Mouse (Mus musculus): ENCODE measurements around the gene Myocd.

Myocd gene

GRCm38 (mm10) chr11:65269851-65270473, at the start of gene Myocd:
Gene Myocd (minus strand): TSS chr11:65269989.
- DNase-seq: peak; percentile 15

DNA sequence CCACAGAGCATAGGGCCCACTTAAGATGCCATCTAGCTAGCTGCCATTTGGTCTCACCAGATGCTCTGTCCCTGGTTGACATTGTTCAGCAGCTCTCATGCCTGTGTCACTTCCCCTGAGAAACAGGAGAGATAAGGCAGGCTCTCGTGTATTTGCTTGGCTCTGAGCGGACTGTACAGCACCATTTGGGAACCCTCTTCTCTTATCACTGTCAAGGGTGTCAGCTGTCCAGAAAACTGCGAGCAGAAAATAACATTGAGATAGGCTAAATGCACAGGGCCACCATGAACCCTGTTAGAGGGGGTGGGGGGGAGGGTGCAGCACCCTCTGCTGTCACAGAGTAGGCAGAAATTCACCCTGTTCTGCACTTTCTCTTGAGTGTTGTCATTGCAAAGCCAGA, 34.0 kb upstream of the Myocd start:
- no peak for DNase-seq

DNA sequence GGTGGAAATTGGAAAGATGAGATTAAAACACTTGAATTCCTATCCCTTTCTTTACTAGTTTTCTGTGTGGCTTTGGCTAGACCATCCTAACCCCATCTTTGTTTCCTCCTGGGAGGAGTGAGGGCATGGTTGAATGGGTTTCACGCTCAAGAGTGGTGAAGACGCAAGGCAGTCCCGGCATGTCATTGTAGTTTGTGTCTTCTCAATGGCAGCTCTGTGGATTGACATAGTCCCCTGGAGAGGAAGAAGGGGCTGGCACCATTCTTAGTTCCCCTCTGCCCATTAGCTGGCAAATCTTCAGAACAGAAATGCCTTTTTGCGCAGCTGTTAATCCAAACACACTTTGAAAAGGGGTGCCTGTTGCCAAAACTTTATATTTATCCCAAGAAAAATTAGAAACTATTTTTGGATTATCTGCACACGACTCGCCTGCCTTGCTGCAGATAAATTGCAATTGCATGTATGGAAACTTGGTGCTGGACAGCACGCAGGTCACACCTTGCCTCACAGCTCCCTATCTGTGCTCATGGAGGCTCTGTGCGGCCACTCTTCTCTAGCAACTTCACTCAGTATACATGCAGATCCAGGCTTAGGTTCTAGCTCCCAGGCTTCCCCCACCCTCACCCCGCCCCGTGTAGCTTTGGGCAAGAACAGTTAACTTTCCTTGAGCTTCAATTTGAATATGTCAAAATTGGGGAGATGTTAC, 24.5 kb upstream of the Myocd start:
- DNase-seq: no peak

- DNase-seq: no peak
These were observed 23.2 kb upstream of the Myocd start for GRCm38 (mm10) chr11:65292994-65293393.

DNA sequence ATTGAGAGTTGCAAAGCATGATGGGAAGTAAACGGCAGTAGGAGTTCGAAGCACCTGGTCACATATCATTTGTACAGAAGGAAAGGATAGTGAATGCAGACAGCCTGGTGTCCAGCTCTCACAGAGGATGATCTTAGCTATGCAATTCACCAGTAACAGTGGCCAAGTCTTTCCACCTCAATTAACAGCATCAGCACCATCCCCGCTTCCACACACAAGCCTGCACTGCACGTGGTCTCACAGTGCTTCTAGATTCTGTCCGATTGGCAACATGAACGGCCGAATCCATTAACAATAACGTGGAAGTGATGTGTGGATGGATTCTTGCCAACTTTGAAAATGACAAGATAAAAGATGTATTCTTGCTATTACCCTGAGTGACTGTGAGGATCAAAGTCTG, 17.9 kb upstream of the Myocd start:
- no peak for DNase-seq

DNA sequence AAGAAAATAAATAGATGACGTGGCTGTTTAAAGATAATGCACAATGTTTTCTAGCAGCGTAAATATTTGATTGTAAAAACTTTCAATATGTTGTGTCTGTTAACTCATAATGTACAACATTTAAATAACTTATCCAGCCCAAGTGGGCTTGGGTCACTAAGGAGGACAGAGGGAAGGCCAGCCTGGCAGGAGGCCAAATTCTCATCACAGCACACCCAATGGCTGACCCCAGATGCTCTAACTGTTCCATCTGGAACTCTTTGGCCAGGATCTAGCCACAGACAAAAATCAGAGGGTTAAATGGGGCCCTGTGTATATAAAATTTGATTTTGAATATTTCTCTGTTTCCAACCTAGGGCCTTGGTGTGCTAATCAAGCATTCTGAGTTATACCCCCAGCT, 16.4 kb upstream of the Myocd start:
- no peak for DNase-seq

GRCm38 (mm10) chr11:65275441-65275840, 5.7 kb upstream of the Myocd start:
- DNase-seq: no peak

GRCm38 (mm10) chr11:65271000-65271399, 1.2 kb upstream of the Myocd start:
- DNase-seq: no peak

DNA sequence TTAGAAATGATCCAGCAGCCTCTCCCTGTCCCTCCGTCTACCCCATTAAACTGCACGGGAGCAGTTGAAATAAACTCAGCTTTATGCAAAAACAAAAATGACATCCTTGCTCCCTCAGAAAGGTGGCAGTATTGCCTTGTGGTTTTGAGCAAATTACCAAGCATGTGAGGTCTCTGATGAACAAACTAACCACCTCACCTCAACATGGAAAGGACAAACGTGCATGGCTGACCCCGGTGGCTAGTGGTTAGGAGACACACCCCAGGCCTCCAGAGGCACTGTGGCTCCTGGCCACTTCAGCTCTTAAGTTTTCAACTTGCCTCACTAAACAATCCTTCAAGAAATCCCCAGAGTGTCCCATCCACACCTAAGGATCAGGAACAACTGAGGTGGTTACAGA, 1.5 kb downstream of the Myocd start:
- DNase-seq: no peak

GRCm38 (mm10) chr11:65263466-65263865, 6.3 kb downstream of the Myocd start:
- DNase-seq: no peak

DNA sequence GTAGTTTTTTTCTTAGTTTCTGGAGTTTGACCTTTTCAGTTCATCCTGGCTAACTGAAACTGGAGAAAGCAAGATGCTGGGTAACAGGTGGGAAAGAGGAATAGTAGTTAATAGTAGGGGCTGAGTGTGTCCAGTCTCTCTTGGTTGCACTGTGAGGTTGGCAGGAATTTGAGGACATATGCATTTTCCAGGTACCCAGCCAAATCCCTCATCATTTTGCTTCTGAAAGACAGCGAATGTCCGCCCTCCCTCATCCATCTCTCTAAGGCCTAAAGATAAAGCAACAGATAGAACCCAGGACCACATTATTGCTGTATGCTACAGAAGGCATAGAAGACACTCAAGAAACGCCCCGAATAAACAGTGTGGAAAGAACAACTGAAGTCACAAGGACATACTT, 10.8 kb downstream of the Myocd start:
- no peak for DNase-seq

DNA sequence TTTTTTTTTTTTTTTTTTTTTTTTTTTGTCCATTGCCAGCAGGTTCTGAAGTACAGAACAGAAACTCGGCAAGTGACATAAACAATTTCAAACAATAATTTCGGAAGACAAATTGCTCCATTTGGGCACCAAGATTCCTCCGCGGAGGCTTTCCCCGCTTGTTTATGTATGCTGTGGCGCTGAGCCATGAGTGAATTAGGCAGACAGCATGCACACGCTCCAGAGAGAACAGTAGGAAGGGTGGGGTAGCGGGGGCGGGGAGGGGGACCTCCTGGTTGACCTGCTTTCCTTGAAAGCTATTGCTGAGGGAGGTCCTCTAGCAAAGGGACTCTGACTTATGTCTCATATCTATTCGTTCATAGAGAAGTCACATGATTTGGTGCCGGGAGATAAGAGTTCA, 13.6 kb downstream of the Myocd start:
- no peak for DNase-seq

GRCm38 (mm10) chr11:65255564-65255963, 14.2 kb downstream of the Myocd start:
- DNase-seq: no peak

DNA sequence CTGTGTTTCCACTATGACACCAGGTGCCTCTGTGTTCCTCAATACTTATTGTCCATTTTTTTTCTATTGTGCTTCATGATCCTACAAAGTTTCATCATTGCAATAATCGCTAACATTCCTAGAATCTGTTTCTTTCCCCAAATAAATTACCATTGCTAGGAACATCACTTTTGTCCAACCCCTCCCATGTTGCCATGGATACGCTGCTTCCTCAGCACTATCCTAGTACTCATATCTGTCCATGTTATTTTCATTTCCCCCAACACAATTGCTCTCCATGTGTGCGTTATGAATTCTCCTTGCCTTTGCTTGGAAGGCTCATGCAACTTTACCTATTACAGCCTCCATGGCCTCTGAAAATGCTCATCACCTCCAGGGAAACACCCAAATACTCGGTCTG, 19.4 kb downstream of the Myocd start:
- DNase-seq: no peak

GRCm38 (mm10) chr11:65246301-65247054, 23.3 kb downstream of the Myocd start:
- no peak for DNase-seq

- DNase-seq: no peak
These were observed 26.2 kb downstream of the Myocd start for GRCm38 (mm10) chr11:65243593-65243992.

GRCm38 (mm10) chr11:65240521-65240920, 29.3 kb downstream of the Myocd start:
- no peak for DNase-seq

- no peak for DNase-seq
These were observed 31.9 kb downstream of the Myocd start for GRCm38 (mm10) chr11:65237896-65238295.

DNA sequence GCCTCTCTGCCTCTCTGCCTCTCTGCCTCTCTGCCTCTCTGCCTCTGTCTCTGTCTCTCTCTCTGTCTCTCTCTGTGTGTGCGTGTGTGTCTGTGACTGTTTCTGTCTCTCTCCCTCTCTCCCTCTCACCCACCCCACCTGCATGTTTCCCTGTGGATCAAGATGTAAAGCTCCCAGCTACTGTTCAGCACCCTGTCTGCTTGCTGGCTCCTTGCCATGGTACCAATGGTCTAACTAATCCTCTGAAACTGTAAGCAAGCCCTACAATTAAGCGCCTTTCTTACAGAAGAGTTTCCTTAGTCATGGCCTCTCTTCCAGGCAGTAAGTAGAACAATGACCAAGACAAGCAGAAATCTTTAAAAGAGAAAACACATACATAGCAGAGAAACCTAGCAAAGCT, 32.9 kb downstream of the Myocd start:
- DNase-seq: no peak

GRCm38 (mm10) chr11:65235374-65235773, 34.4 kb downstream of the Myocd start:
- no peak for DNase-seq

DNA sequence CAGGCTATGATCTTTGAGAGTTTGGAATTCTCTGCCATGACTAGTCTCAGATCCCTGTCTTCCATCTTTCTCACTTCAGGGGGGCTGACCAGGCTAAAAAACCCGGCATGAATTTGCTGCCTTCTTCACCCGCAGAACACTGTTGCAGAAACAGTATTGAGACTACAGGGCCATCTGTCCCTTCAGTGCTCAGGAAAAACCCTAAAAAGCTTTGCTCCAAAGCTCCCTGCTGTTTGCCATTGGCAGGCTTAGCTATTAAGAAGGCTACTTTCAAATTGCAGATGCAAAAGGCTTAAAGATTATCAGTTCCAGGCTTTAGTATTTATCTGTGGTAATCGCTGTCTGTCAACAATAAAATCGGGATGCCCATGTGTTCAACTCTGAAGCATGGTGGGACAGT, 38.0 kb downstream of the Myocd start:
- no peak for DNase-seq

- DNase-seq: no peak
These were observed 43.0 kb downstream of the Myocd start for GRCm38 (mm10) chr11:65226766-65227165.

DNA sequence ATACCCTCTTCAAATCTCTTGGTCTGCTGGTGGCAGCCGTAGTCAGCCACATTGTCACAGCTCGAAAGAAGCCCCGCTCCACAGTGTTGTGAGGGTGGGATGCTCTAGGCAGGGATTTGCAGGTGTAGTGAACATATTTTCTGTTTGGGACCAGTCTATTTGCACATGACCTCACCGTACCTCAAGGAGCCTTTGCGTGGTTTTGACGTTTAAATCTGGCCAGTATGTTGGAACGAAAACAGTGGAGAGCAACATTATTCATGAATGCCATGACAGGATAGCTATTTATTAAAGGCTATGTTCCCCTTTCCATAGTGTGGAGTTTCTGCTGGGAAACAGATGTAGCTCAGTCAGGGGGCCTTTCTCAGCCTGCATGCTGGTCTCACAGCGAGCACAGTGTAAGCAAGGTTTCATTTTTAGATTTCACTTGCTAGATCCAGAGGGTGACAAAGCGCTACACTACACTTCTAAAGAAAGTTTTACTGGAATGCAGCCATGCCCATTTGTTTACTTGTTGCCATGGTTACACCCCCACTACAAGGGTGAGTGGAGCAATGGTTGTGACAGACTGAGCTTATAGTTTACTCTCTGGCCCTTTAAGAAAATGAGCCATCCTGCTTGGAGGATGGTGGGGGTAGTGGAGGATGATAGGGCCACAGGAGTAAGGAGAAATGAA, 54.7 kb downstream of the Myocd start:
- DNase-seq: no peak

GRCm38 (mm10) chr11:65213806-65214205, 56.0 kb downstream of the Myocd start:
- no peak for DNase-seq

Measured in right cerebral cortex, postnatal 14 days (tissue).